Mouse (Mus musculus) hindbrain, embryonic 16.5 days (tissue): Measurements from ENCODE around the gene Asic3. TPM values are rescaled to one million over a fixed set of nuclear protein-coding genes. Genes with fewer than 3 reads are reported as not detected.

Experiments
- ATAC-seq: fragments of 200-750 bp; cut with Nextera tagmentation; 2 replicates; pipeline ENCODE4 v1.8.0; 2017; ENCODE audit warnings: moderate TSS enrichment, moderate library complexity
- H3K27ac ChIP-seq: fragments of 300-500 bp; sonication (generic); 2 replicates; pipeline ENCODE4 v1.5.1; 2014; ENCODE audit warnings: low read depth, mild to moderate bottlenecking, control low read depth, low read length, moderate library complexity
- H3K27me3 ChIP-seq: fragments of 300-500 bp; sonication (generic); replicated peaks from 2 replicates; pipeline ENCODE4 v1.6.1; 2014; ENCODE audit warnings: low read length; ENCODE audit not compliant: control insufficient read depth, insufficient read depth
- H3K36me3 ChIP-seq: fragments of 300-500 bp; sonication (generic); 2 replicates; pipeline ENCODE4 v1.6.1; 2014; ENCODE audit warnings: mild to moderate bottlenecking, low read length, moderate library complexity, mixed read lengths; ENCODE audit not compliant: control insufficient read depth, insufficient read depth
- H3K4me1 ChIP-seq: fragments of 300-500 bp; sonication (generic); 2 replicates; pipeline ENCODE4 v1.6.1; 2014; ENCODE audit warnings: low read depth, low read length; ENCODE audit not compliant: control insufficient read depth, insufficient read depth
- H3K4me2 ChIP-seq: fragments of 300-500 bp; sonication (generic); 2 replicates; pipeline ENCODE4 v1.6.1; 2014; ENCODE audit warnings: mild to moderate bottlenecking, low read length, control low read depth, moderate library complexity
- H3K4me3 ChIP-seq: fragments of 300-500 bp; sonication (generic); 2 replicates; pipeline ENCODE4 v1.5.1; 2014; ENCODE audit warnings: mild to moderate bottlenecking, low read length, control low read depth, moderate library complexity
- H3K9ac ChIP-seq: fragments of 300-500 bp; sonication (generic); 2 replicates; pipeline ENCODE4 v1.6.1; 2014; ENCODE audit warnings: low read depth, mild to moderate bottlenecking, control low read depth, low read length, moderate library complexity
- H3K9me3 ChIP-seq: fragments of 300-500 bp; sonication (generic); 2 replicates; pipeline ENCODE4 v1.6.1; 2014; ENCODE audit warnings: mild to moderate bottlenecking, low read length, moderate library complexity; ENCODE audit not compliant: control insufficient read depth
- WGBS: fragments of 180-500 bp; shearing (Covaris S2); extraction: QIAGEN DNeasy Blood & Tissue Kit; methylation state at CpG from one replicate; pipeline ENCODE4 v1.1.7; 2014; 5-methylcytosine and 5-hydroxymethylcytosine counted together
- polyA plus RNA-seq: library from polyadenylated mRNA; unstranded; fragments of >200 nt; fragmentation: Nextera tagmentation; extraction: Ambion mirVana; gene quantifications from 2 replicates; pipeline ENCODE4 v1.2.1, GENCODE M21; 2015

Asic3 gene
- polyA plus RNA-seq, 1 experiment from 2014 or later = 0.85 TPM

- no peaks in the 10 kb centered on the region for H3K4me1 ChIP-seq
- H3K4me3 ChIP-seq = no peak overlapping the region
- WGBS = 27% methylated on average over 6 of the region's 6 CpGs
- no peaks in the 10 kb centered on the region for H3K9me3 ChIP-seq
- H3K36me3 ChIP-seq = no peaks in the 10 kb centered on the region
- no peak overlapping the region for H3K27ac ChIP-seq
- H3K9ac ChIP-seq = no peak overlapping the region
- no peak overlapping the region for H3K4me2 ChIP-seq
- H3K27me3 ChIP-seq = no peaks in the 10 kb centered on the region
- ATAC-seq = no peak
Observed at GRCm38 (mm10) chr5:24374216-24374615, 39.0 kb upstream of the Asic3 start.

DNA sequence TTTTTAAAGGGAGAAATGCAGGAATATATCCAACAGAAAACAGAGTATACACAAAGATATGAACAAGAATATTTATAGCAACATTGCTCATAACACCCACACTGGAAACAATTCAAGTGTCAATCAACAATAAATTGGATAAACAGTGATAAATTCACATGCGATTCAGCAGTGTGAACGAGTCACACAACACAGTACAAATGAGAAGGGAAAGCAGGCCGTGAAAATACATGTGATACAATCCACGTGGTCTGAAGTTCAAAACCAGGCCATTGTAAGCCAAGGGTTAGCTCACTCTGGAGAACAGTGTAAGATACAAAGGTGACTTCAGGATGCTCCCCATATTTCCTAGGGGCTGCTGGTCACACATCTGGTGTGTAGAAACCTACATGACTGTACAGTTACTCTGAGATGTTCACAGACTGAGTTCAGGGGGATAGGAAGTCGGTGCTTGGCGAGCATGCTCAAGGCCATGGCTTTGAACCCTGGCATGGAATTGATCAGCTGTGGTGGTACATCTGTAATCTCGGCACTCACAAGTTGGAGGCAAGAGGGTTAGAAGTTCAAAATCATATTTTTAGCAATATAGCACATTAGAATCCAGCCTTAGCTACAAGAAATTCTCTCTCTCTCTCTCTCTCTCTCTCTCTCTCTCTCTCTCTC lies 38.4 kb upstream of the Asic3 start:
- Histone ChIP-seq H3K36me3 (no peaks in the 10 kb centered on the region), H3K4me1 (no peaks in the 10 kb centered on the region), H3K27ac (no peak overlapping the region), H3K9me3 (no peaks in the 10 kb centered on the region), H3K9ac (no peak overlapping the region), H3K27me3 (no peaks in the 10 kb centered on the region), H3K4me2 (no peak overlapping the region), H3K4me3 (no peak overlapping the region)
- WGBS = 74% methylated on average over 7 of the region's 7 CpGs
- no peak for ATAC-seq

DNA sequence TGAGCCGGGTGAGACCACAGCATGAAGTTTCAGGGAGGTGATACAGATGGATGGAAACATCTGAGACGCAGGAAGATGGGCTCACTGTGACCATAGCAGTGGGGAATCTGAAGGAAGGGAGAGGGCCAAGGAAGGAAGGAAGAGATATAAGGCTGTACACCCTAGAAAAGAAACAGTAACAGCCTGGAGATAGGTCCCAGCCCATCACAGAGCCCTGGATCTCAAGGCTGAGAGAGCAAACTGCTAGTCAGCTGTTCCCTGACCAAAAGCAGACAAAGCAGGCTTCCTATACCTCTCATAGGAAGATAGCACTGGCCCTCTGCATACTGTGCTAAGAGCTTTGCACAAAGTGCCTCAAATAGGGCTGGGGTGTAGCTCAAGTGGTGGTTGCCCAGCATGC lies 34.5 kb upstream of the Asic3 start:
- Histone ChIP-seq H3K9ac (no peak overlapping the region), H3K4me1 (peaks cover 3% of the 10 kb centered on the region), H3K27me3 (no peaks in the 10 kb centered on the region), H3K4me2 (no peak overlapping the region), H3K36me3 (no peaks in the 10 kb centered on the region), H3K9me3 (no peaks in the 10 kb centered on the region), H3K27ac (no peak overlapping the region), H3K4me3 (no peak overlapping the region)
- no peak for ATAC-seq
- 75% methylated on average over 2 of the region's 2 CpGs for WGBS

- no peak for ATAC-seq
- Histone ChIP-seq H3K4me2 (no peak overlapping the region), H3K4me1 (peaks cover 11% of the 10 kb centered on the region), H3K27me3 (no peaks in the 10 kb centered on the region), H3K36me3 (no peaks in the 10 kb centered on the region), H3K9me3 (no peaks in the 10 kb centered on the region), H3K27ac (no peak overlapping the region), H3K4me3 (no peak overlapping the region), H3K9ac (no peak overlapping the region)
- WGBS = 79% methylated on average over 4 of the region's 4 CpGs
Observed at GRCm38 (mm10) chr5:24379501-24379900, 33.7 kb upstream of the Asic3 start.

- H3K4me3 ChIP-seq = no peak overlapping the region
- no peak overlapping the region for H3K4me2 ChIP-seq
- WGBS = 90% methylated on average over 4 of the region's 4 CpGs
- no peak overlapping the region for H3K9ac ChIP-seq
- H3K27ac ChIP-seq = no peak overlapping the region
- no peak for ATAC-seq
- H3K4me1 ChIP-seq = peaks cover 11% of the 10 kb centered on the region
- no peaks in the 10 kb centered on the region for H3K27me3 ChIP-seq
- H3K36me3 ChIP-seq = no peaks in the 10 kb centered on the region
- no peaks in the 10 kb centered on the region for H3K9me3 ChIP-seq
Observed at GRCm38 (mm10) chr5:24380499-24380898, 32.7 kb upstream of the Asic3 start.

DNA sequence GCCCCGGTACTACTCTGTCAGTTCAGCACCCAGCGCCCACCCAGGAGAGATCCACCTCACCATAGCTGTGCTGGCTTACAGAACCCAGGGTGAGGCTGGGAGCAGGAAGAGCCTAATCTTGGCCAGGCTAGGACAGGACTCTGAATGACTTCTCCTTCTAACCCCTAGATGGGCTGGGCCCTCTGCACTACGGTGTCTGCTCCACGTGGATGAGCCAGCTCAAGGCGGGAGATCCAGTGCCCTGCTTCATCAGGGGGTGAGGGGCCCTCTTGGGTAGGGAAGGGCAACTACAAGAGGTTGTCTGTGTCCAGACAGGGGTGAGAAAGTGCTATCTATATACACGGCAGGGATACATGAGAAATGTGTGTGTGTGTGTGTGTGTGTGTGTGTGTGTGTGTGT lies 31.7 kb upstream of the Asic3 start:
- ATAC-seq = no peak
- Histone ChIP-seq H3K4me3 (no peak overlapping the region), H3K27ac (no peak overlapping the region), H3K36me3 (no peaks in the 10 kb centered on the region), H3K9me3 (no peaks in the 10 kb centered on the region), H3K4me2 (no peak overlapping the region), H3K9ac (no peak overlapping the region), H3K4me1 (peaks cover 11% of the 10 kb centered on the region), H3K27me3 (0 out of 2 replicates have a peak, but pooled peaks cover 2% of the 10 kb centered on the region)
- 74% methylated on average over 6 of the region's 6 CpGs for WGBS

DNA sequence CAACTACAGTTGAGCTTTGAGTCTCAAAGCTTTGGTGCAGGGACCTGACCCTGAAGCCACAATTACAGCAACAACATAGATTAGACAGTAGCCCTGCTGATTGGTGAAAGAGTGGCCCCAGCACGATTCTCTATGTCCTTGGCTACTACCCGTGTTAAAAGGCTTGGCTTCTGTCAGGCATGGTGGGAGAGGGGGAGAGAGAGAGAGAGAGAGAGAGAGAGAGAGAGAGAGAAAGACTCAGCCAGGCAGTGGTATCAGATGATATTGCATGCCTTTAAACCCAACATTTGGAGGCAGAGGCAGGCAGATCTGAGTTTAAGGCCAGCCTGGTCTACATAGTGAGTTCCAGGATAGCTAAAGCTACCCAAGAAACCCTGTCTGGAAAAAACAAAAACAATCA lies 31.2 kb upstream of the Asic3 start:
- Histone ChIP-seq H3K9me3 (no peaks in the 10 kb centered on the region), H3K27me3 (0 out of 2 replicates have a peak, but pooled peaks cover 2% of the 10 kb centered on the region), H3K27ac (no peak overlapping the region), H3K4me2 (no peak overlapping the region), H3K4me1 (peaks cover 14% of the 10 kb centered on the region), H3K9ac (no peak overlapping the region), H3K4me3 (no peak overlapping the region), H3K36me3 (no peaks in the 10 kb centered on the region)
- WGBS = 73% methylated on average over 2 of the region's 2 CpGs
- ATAC-seq = no peak

- no peaks in the 10 kb centered on the region for H3K9me3 ChIP-seq
- H3K27me3 ChIP-seq = 0 out of 2 replicates have a peak, but pooled peaks cover 2% of the 10 kb centered on the region
- WGBS = under 1% methylated on average over 34 of the region's 34 CpGs
- peaks cover 26% of the 10 kb centered on the region for H3K4me1 ChIP-seq
- no peaks in the 10 kb centered on the region for H3K36me3 ChIP-seq
- peak overlapping the region; percentile 78 for H3K27ac ChIP-seq
- ATAC-seq = peak; percentile 86
- H3K4me2 ChIP-seq = peak overlapping the region; percentile 82
- peak overlapping the region; percentile 54 for H3K4me3 ChIP-seq
- H3K9ac ChIP-seq = peak overlapping the region; percentile 77
Observed at GRCm38 (mm10) chr5:24383026-24383859, 29.9 kb upstream of the Asic3 start.

GRCm38 (mm10) chr5:24384407-24384806 lies 28.8 kb upstream of the Asic3 start:
- H3K9me3 ChIP-seq = no peaks in the 10 kb centered on the region
- peaks cover 6% of the 10 kb centered on the region for H3K27me3 ChIP-seq
- no peaks in the 10 kb centered on the region for H3K36me3 ChIP-seq
- no peak overlapping the region for H3K4me3 ChIP-seq
- 65% methylated on average over 6 of the region's 6 CpGs for WGBS
- H3K9ac ChIP-seq = no peak overlapping the region
- no peak for ATAC-seq
- H3K4me1 ChIP-seq = peaks cover 29% of the 10 kb centered on the region
- peak overlapping the region; percentile 82 for H3K4me2 ChIP-seq
- no peak overlapping the region for H3K27ac ChIP-seq
